8 mouse cellular contexts compared by ENCODE assay signal in the genomic region with DNA sequence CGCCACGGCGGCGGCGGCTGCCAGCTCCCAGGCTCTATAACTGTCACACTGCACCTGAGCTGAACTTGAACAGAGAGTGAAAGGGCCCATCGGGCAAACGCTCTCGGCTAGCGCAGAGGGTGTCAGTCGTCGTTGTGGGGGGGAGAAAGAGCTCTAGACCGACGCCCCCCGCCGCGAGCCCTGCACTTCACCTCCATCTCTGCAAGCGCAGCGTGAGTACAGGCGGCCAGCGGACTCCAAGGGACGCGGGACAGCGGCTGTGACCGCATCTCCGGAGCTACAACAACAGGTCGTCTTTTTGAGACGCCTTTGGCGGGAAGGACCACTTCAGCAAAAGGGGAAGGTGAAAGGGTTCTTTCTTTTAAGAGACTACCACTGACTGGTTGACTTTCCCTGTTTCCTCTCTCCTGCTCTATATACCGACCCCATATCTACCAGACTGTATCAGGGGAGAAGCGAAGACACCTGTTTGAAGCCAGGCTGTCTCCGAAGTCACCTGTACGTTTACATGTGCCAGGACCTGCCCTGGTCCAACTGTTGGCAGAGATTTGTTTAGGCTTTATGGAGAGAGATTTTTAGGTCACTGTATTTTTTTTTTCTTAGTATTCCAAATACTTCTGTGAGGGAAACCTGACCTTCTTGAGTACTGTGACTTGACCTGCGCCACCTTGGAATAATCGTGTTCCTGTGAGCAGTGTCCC. TPM values are rescaled to one million over a fixed set of nuclear protein-coding genes. Genes with fewer than 3 reads are reported as not detected.
DNase-seq lines count a peak whose midpoint lies in the region; ATAC-seq and TF ChIP-seq lines count a peak whose summit lies in the region.

A gene (plus strand): TSS at position 13 of the 701 bp plus-strand sequence.

- peaks cover 24% of the 10 kb centered on the region; the same call in 1 of the 2 replicates for H3K27me3 ChIP-seq in lung, postnatal 0 days (replicated peaks; ENCODE audit: insufficient read depth, low read length)
- no peaks in the 10 kb centered on the region for H3K27me3 ChIP-seq in forebrain, embryonic 11.5 days (ENCODE audit: control insufficient read depth, insufficient read depth, low read length)
- no peaks in the 10 kb centered on the region for H3K27me3 ChIP-seq in hindbrain, embryonic 16.5 days (replicated peaks; ENCODE audit: control insufficient read depth, insufficient read depth, low read length)

- WGBS in lung, postnatal 0 days = 9% methylated on average over 34 of the region's 34 CpGs
- WGBS in forebrain, embryonic 11.5 days = 11% methylated on average over 34 of the region's 34 CpGs
- WGBS in hindbrain, embryonic 16.5 days = 10% methylated on average over 34 of the region's 34 CpGs

- H3K36me3 ChIP-seq in lung, postnatal 0 days (ENCODE audit: insufficient read depth, low read length) = no peaks in the 10 kb centered on the region
- no peaks in the 10 kb centered on the region for H3K36me3 ChIP-seq in forebrain, embryonic 11.5 days (ENCODE audit: control insufficient read depth, insufficient read depth, low read length)
- no peaks in the 10 kb centered on the region; the same call in 1 of the 2 replicates for H3K36me3 ChIP-seq in hindbrain, embryonic 16.5 days (ENCODE audit: control insufficient read depth, insufficient read depth, low read length)

- no peak for ATAC-seq in lung, postnatal 0 days
- ATAC-seq in forebrain, embryonic 11.5 days (replicated peaks; ENCODE audit: low FRiP score) = peak; percentile 1; the same call in 1 of the 2 replicates
- ATAC-seq in hindbrain, embryonic 16.5 days = peak; percentile 35; the same call in 1 of the 2 replicates
- 0 out of 2 replicates have a peak, but pooled peaks have one; percentile 13 for ATAC-seq in megakaryocyte progenitor cell, adult 5-6 weeks (replicated peaks; ENCODE audit: poor library complexity)

- peak within 1 kb of the TSS; percentile 96 for H3K4me2 ChIP-seq in lung, postnatal 0 days (replicated peaks; ENCODE audit: low read depth, low read length)
- peak within 1 kb of the TSS; percentile 92 for H3K4me2 ChIP-seq in forebrain, embryonic 11.5 days (ENCODE audit: low read depth, low read length, severe bottlenecking)
- H3K4me2 ChIP-seq in hindbrain, embryonic 16.5 days (ENCODE audit: low read length) = peak within 1 kb of the TSS; percentile 89

- no peak for DNase-seq in lung, postnatal 0 days (ENCODE audit: low spot score)
- DNase-seq in lung, postnatal 10 days = no peak
- DNase-seq in forebrain, embryonic 11.5 days (ENCODE audit: low spot score) = peak; percentile 66
- no peak for DNase-seq in urinary bladder, postnatal 25 days (ENCODE audit: low spot score)
- DNase-seq in retina, embryonic 14.5 days (ENCODE audit: low spot score) = no peak
- no peak for DNase-seq in ovary, postnatal 10 days (ENCODE audit: low spot score)

- H3K9me3 ChIP-seq in lung, postnatal 0 days (ENCODE audit: low read length) = no peaks in the 10 kb centered on the region
- H3K9me3 ChIP-seq in forebrain, embryonic 11.5 days (ENCODE audit: control insufficient read depth, low read length) = no peaks in the 10 kb centered on the region
- 0 out of 2 replicates have a peak, but pooled peaks cover 2% of the 10 kb centered on the region for H3K9me3 ChIP-seq in hindbrain, embryonic 16.5 days (ENCODE audit: control insufficient read depth, low read length)

- TF ChIP-seq CTCF in lung, postnatal 0 days (IDR thresholded peaks at IDR 0.05) = no peak

- peak within 1 kb of the TSS; percentile 45 for H3K4me3 ChIP-seq in lung, postnatal 0 days (ENCODE audit: low read depth, low read length)
- peak within 1 kb of the TSS; percentile 74 for H3K4me3 ChIP-seq in forebrain, embryonic 11.5 days (ENCODE audit: low read depth, low read length)
- H3K4me3 ChIP-seq in hindbrain, embryonic 16.5 days (ENCODE audit: low read length) = peak within 1 kb of the TSS; percentile 90

- no peak for TF ChIP-seq EP300 in lung, postnatal 0 days (IDR thresholded peaks at IDR 0.05)

- H3K27ac ChIP-seq in lung, postnatal 0 days (ENCODE audit: low read length) = no peak within 1 kb of the TSS
- no peak within 1 kb of the TSS; the same call in 1 of the 2 replicates for H3K27ac ChIP-seq in forebrain, embryonic 11.5 days (ENCODE audit: low read depth, low read length)
- peak within 1 kb of the TSS; percentile 80 for H3K27ac ChIP-seq in hindbrain, embryonic 16.5 days (ENCODE audit: low read depth, low read length)

- H3K4me1 ChIP-seq in lung, postnatal 0 days (ENCODE audit: insufficient read depth, low read depth, low read length) = no peaks in the 10 kb centered on the region; the same call in 1 of the 2 replicates
- H3K4me1 ChIP-seq in forebrain, embryonic 11.5 days (replicated peaks; ENCODE audit: control insufficient read depth, insufficient read depth, low read length) = no peaks in the 10 kb centered on the region
- peaks cover 3% of the 10 kb centered on the region; the same call in 1 of the 2 replicates for H3K4me1 ChIP-seq in hindbrain, embryonic 16.5 days (ENCODE audit: control insufficient read depth, insufficient read depth, low read depth, low read length)

- H3K9ac ChIP-seq in lung, postnatal 0 days (replicated peaks; ENCODE audit: low read depth) = no peak within 1 kb of the TSS
- peak within 1 kb of the TSS; percentile 75 for H3K9ac ChIP-seq in forebrain, embryonic 11.5 days (ENCODE audit: low read length)
- H3K9ac ChIP-seq in hindbrain, embryonic 16.5 days (ENCODE audit: low read depth, low read length) = peak within 1 kb of the TSS; percentile 95

RNA-seq across cellular contexts. Expression of the gene that starts here (rescaled TPM):
- polyA plus RNA-seq in lung, postnatal 0 days (2015; fragmentation: Nextera tagmentation; extraction: Ambion mirVana) = 0.06 and 0.12 TPM in 2 replicates
- polyA plus RNA-seq in forebrain, embryonic 11.5 days (2014; fragmentation: Nextera tagmentation; extraction: Ambion mirVana) = 2.9 and 3.1 TPM in 2 replicates
- polyA plus RNA-seq in hindbrain, embryonic 16.5 days (2015; fragmentation: Nextera tagmentation; extraction: Ambion mirVana) = 26.5 and 30.3 TPM in 2 replicates
- total RNA-seq in megakaryocyte progenitor cell, adult 5-6 weeks (2015) = not detected in 2 replicates
- total RNA-seq in megakaryocyte progenitor cell, adult 5-6 weeks (2017) = not detected in 2 replicates

Comparison
In these comparisons a context has a peak if more than half of its experiments do, and no peak if none do; other contexts are left out.
1. Peak in ATAC-seq in megakaryocyte progenitor cell, adult 5-6 weeks; RNA of the gene not detected or under 1 TPM.